Mouse (Mus musculus) induced T-regulatory cell, adult 2 months (primary cell): ENCODE data around the gene Dtd2.

Experiments
- DNase-seq: peaks from one replicate; pipeline ENCODE4 v3.0.0-alpha.2; 2012; ENCODE audit warnings: low read depth

The Dtd2 gene

DNA sequence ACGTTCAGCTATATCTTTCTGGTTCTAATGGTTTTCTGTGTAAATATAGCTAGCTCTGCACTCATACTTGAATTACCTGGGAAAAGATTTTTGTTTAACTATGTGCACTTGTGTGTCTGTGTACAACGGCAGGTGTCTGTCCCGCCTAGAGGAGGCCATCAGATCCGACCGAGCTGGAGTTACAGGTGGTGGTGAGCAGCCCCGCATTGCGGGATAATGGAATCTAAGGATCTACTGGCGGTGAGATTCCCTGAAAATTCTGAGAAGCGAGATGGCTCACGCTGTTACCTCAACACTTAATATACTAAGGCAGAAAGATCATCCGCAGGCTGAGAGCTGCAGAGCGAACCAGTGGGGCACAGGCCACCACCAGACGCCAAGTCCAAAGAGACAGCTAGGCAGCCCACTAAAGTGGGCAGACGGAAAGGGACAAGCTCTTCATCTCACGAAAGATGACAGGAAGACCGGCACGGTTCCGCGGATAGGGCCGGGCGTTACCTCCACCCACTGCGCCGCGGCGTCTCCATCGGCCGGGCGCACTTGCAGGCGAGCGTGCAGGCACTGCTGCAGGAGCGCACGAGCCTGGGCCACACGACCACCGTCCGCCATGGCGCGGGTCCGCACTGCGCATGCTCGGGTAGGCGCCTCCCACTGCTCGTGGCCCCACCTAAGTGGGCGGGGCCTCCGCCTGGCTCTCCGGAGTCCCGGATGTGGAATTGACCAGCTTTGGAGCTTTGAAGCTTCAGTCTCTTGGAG, at the start of gene Dtd2:
Dtd2 (minus strand) TSS at position 625 of the 756 bp plus-strand sequence.
- DNase-seq = peak; percentile 94

DNA sequence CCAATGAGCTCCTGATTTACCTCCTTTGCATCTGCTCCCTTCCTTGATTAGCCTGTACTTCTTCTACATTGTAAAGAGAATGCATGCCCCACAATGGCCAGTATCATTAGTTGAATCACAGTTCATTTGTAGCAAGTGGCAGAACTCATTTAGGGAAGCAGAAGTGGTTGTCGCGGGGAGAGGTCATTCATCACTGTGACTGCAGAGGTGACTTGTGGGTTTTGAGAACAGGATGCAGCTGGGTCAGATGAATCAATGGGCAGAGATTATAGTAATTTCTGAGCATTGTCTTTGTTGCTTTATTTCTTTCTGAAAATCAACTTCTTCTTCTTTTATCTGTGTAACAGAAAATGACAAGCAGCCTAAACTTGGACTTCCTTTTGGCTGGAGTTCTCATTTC, 43.0 kb upstream of the Dtd2 start:
- DNase-seq = no peak

DNA sequence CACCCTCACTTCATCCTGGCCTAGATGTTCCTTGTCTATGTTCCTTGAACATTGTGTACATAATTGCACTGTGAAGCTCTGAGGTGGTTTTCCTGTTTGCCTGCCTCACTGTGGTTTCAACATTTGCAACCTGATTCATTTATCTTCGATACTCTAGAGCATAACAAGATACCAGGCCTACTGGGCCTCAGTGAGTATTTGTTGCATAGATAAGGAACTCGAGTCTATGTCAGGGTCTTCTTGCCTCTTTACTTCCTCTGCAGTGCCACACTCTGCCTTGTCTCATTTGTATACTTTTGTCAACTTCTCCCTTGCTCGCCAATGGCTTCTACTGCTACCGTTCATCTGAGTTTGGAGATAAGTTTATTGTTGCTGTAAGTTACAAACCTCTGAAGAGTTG, 40.1 kb upstream of the Dtd2 start:
- no peak for DNase-seq

DNA sequence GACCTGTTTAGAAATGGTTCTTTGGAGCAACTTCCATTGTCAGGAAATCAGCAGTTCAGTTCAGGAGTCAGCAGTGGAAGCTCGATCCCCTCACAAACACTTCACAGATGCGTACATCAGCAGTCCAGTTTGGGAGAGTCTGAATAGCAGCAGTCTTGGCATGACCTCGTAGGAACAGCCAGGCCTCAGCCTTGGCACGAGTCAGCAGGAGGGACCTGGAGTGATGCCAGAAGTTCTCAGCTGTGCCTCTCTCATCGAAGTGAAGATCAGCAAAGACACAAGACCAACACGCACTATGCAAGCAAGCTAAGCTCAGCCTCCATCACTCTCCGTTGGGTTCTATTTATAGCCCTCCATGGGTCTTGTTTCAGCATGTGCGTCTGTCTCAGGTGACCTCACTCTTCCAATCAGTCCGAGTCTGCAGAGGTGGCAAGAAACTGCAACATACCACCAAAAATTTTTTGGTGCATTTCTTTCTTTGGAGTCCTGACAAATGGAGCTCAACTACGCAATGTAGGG, 36.6 kb upstream of the Dtd2 start:
- DNase-seq = no peak

GRCm38 (mm10) chr12:52038352-52038751, 32.1 kb upstream of the Dtd2 start:
- DNase-seq = peak; percentile 27

GRCm38 (mm10) chr12:52034956-52035355, 28.7 kb upstream of the Dtd2 start:
- DNase-seq = peak; percentile 23

DNA sequence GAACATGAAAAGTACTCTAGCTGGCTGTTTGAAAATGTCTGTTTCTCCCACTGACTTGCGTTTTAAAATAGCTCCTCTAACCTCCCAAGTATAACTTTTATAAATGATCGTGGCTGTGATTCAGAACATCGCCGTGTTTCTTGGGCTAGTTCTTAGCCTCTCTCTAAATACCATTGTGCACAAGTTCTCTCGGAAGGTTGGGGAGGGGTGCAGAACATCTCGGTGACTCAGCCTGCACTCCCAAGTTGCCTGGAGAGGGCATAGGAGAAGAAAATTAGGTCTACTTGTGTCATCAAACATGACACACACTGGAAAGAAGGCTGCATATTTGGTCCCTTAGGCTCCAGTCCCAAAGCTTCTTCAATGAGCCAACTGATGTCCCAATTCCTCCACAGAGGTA, 26.0 kb upstream of the Dtd2 start:
- DNase-seq = no peak

- no peak for DNase-seq
Measured at GRCm38 (mm10) chr12:52027963-52028362, 21.7 kb upstream of the Dtd2 start, which contains the start of gene Gpr33. Gene Gpr33 (minus strand): TSS chr12:52028063.

GRCm38 (mm10) chr12:52014494-52015029, 8.3 kb upstream of the Dtd2 start:
- no peak for DNase-seq

DNA sequence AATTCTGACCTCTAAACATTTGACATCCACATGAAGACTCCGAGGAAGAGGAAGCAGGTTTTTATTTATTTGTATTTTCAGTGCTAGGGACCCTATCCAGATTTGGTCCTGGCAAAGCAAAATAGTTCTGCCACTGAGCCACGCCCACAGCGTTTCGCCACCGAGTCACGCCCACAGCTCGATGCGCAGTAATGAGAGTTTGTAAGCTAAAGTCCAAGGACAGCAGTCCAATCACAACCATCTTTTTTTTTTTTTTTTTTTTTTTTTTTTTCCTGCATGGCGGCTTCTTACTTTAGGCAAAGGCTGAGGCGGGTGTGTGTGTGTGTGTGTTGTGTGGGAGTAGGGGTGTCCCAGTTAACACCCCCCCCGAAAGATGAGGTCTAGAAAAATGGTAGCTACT, 7.7 kb upstream of the Dtd2 start:
- no peak for DNase-seq

GRCm38 (mm10) chr12:52013274-52013673, 7.0 kb upstream of the Dtd2 start:
- no peak for DNase-seq

- DNase-seq = no peak
Measured at GRCm38 (mm10) chr12:52012159-52012558, 5.9 kb upstream of the Dtd2 start.

DNA sequence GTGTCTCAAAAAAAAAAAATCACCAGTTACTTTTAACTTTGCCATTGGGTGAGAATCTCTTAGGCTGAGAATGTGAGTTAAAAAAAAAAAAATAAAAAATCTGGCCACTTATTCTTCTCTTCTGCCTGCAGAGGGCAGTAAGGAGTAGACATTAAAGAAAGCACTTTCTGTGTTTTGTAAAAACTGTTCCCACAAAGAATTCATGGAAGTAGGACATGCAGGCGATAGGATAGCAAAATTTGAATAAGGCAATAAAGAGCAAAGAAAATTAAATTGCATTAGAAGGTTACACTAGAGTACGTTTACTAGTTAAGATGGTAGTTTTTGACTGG, 4.3 kb upstream of the Dtd2 start:
- peak; percentile 79 for DNase-seq

GRCm38 (mm10) chr12:52009928-52010629, 3.8 kb upstream of the Dtd2 start:
- DNase-seq = no peak

DNA sequence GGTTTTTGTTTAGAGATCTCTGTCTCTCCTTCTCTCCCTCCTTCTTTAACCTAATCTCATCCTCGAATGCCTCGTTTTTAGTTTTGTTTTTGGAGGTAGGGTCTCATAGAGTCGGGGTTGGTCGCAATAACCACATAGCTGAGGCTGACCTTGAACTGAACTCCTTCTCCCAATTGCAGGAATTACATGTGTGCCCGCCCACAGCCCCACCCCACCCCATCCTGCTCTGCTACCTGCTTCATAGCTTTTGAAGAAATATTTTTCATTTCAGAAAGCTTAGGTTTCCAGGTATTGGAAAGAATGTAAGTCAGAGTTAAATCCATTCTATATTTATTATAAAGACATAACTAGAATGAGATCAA, 313 bp upstream of the Dtd2 start:
- no peak for DNase-seq

DNA sequence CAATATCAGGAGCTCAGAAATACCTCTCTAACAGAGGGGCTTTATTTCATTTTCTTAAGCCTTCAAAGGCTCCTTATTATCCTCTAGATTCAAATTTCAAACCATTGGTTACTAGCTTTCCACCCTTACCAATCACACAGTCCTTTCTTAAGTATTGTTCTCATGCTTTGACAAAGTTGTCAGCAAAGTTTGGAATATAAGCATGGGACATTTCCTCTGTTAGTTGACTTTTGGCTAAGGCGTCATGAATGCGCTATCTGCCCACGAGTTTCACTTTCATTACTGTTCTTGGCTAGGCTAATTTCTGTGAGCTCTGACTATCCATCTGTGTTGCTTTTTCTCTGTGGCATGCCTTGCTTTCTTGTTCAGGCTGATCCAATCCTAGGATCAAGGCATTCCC, 3.6 kb downstream of the Dtd2 start:
- DNase-seq = peak; percentile 71

DNA sequence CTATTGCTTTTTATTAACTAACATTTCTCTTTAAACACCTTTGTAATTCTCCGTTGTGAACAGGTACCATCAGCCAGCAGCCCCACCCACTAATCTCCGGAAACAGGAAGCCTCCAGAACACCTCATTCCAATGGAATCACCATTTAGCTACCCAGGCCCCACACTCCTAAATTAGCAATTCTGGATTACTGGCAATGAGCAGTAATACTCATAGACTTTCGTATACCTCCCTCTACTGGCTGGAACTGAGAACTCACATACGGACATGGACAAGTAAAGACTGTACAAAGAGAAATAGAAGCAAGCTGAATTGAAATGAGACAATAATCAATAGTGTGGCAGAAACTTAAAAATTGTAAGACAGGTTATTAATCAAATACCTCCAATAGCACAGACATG, 4.8 kb downstream of the Dtd2 start:
- peak; percentile 88 for DNase-seq

GRCm38 (mm10) chr12:51998366-51998932, 7.9 kb downstream of the Dtd2 start:
- no peak for DNase-seq

GRCm38 (mm10) chr12:51995738-51996536, 10.4 kb downstream of the Dtd2 start:
- no peak for DNase-seq

GRCm38 (mm10) chr12:51990629-51991028, 15.7 kb downstream of the Dtd2 start:
- no peak for DNase-seq

GRCm38 (mm10) chr12:51988536-51988935, 17.8 kb downstream of the Dtd2 start:
- DNase-seq = no peak

GRCm38 (mm10) chr12:51985826-51986225, 20.5 kb downstream of the Dtd2 start:
- DNase-seq = no peak
